Mouse (Mus musculus) olfactory bulb, adult 2 months (tissue): ENCODE measurements at regions not wholly inside any gene's neighbourhood (a gene's known extent, or its start where the extent isn't known, plus 50 kb on each side); places are given as distances from the start of the nearest gene placed in this dataset.

ENCODE experiments used
- CTCF ChIP-seq: fragments of 200-500 bp; IDR thresholded peaks from 2 replicates; pipeline ENCODE4 v1.5.1; 2012; ENCODE audit warnings: low read depth, mild to moderate bottlenecking, low read length, moderate library complexity; ENCODE audit not compliant: insufficient read depth
- POLR2A ChIP-seq: fragments of 200-500 bp; IDR thresholded peaks from 2 replicates; pipeline ENCODE4 v1.6.1; 2012; ENCODE audit warnings: mild to moderate bottlenecking, low read depth, low read length, moderate library complexity; ENCODE audit not compliant: insufficient read depth

DNA sequence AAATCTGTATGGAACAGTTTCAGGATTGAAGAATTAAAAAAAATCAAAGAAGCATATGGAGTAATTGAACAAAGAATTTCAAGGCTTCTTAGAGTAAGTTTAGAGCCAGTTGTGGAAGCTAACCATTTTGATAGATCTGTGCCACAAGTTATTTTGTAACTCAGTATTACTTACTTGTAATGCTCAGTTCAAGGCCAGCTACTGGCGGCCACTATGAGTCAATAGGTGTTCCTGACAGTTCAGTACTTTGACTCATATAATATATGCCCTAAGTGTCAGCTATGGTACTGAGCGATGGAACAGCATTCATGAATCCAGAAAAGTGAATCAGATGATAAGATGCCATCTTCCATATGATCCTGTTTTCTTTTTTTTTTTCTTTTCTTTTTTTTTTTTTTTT, 259.3 kb upstream of the Meox2 start:
- TF ChIP-seq POLR2A, result no peak
- TF ChIP-seq CTCF, result no peak
